In the genomic region with DNA sequence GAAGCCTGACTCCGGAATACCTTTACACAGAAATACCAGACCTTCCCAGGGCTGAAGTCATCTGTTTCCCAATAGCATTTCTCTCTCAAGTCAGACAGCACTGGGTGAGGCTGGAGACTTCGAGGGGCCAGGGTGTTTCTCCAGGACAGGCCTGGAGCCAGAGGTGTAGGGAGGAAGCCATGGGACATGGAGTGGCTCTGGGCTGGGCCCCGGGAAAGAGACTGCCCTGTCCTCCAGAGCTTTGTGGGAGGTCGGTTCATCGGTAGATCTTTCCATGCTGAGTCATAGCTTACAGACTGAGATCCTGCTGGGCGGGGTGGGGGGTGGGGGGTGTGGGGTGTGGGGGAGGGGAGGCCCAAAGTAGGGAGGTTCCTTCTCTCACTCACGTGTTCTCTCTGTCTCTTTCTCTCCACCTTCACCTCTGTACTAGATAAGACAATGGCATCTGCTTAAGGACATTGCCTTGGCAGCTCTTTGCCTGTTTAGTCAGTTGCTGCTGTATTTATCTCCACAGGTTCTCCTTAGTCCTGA, we compare ENCODE assay signal across 8 mouse cellular contexts. TPM values are rescaled to one million over a fixed set of nuclear protein-coding genes. Genes with fewer than 3 reads are reported as not detected.
DNase-seq lines count a peak whose midpoint lies in the region; ATAC-seq lines count a peak whose summit lies in the region.

No protein-coding gene starts in this region.

- peaks cover 18% of the 10 kb centered on the region for H3K4me1 ChIP-seq in liver, embryonic 11.5 days (replicated peaks; ENCODE audit: control insufficient read depth, insufficient read depth, low read length)
- peaks cover 7% of the 10 kb centered on the region for H3K4me1 ChIP-seq in stomach, embryonic 16.5 days (ENCODE audit: control insufficient read depth, insufficient read depth, low read length)

- peak; percentile 52 to 73 for DNase-seq in lung, adult 18-20 months
- no peak for DNase-seq in lung, postnatal 14 days
- DNase-seq in gastrocnemius, postnatal 14 days: peak; percentile 28
- peak; percentile 51 for DNase-seq in liver, embryonic 11.5 days (ENCODE audit: low spot score)
- no peak for DNase-seq in left cerebral cortex, adult 18-20 months (ENCODE audit: low spot score in 2 of 2)
- DNase-seq in cerebellum, adult 11 months: no peak
- DNase-seq in frontal cortex, postnatal 36 days (ENCODE audit: low spot score in 2 of 2): no peak

- H3K27ac ChIP-seq in liver, embryonic 11.5 days (ENCODE audit: low read depth, low read length): peak overlapping the region; percentile 70
- no peak overlapping the region for H3K27ac ChIP-seq in stomach, embryonic 16.5 days (ENCODE audit: low read length)

- H3K27me3 ChIP-seq in liver, embryonic 11.5 days (replicated peaks; ENCODE audit: control insufficient read depth, insufficient read depth, low read length): no peaks in the 10 kb centered on the region
- no peaks in the 10 kb centered on the region for H3K27me3 ChIP-seq in stomach, embryonic 16.5 days (ENCODE audit: control insufficient read depth, insufficient read depth, low read length)

- H3K9me3 ChIP-seq in liver, embryonic 11.5 days (ENCODE audit: control insufficient read depth, low read length): no peaks in the 10 kb centered on the region
- no peaks in the 10 kb centered on the region for H3K9me3 ChIP-seq in stomach, embryonic 16.5 days (replicated peaks; ENCODE audit: control insufficient read depth, low read length)

- ATAC-seq in liver, embryonic 11.5 days (replicated peaks; ENCODE audit: low FRiP score): peak; percentile 78
- peak; percentile 77; the same call in 1 of the 2 replicates for ATAC-seq in stomach, embryonic 16.5 days (ENCODE audit: insufficient read depth, low FRiP score)

- WGBS in liver, embryonic 11.5 days: 13% methylated on average over 7 of the region's 7 CpGs
- 12% methylated on average over 7 of the region's 7 CpGs for WGBS in stomach, embryonic 16.5 days

- 0 out of 2 replicates have a peak overlapping the region, but pooled peaks have one; percentile 48 for H3K9ac ChIP-seq in liver, embryonic 11.5 days (ENCODE audit: low read depth, low read length)
- H3K9ac ChIP-seq in stomach, embryonic 16.5 days (ENCODE audit: low read length): no peak overlapping the region

- intact Hi-C loops in gastrocnemius, postnatal 14 days (cut with DNase I; ENCODE audit: low total_unique reads): no loop called here

- no peaks in the 10 kb centered on the region for H3K36me3 ChIP-seq in liver, embryonic 11.5 days (ENCODE audit: control insufficient read depth, insufficient read depth, low read length)
- no peaks in the 10 kb centered on the region for H3K36me3 ChIP-seq in stomach, embryonic 16.5 days (ENCODE audit: control insufficient read depth, insufficient read depth, low read length)

- H3K4me3 ChIP-seq in liver, embryonic 11.5 days (ENCODE audit: low read depth, low read length): no peak overlapping the region
- H3K4me3 ChIP-seq in stomach, embryonic 16.5 days (replicated peaks; ENCODE audit: low read length): no peak overlapping the region

- H3K4me2 ChIP-seq in liver, embryonic 11.5 days: peak overlapping the region; percentile 54
- no peak overlapping the region for H3K4me2 ChIP-seq in stomach, embryonic 16.5 days (ENCODE audit: low read depth, low read length)

RNA-seq across cellular contexts. Expression of a gene that starts 27.5 kb away (rescaled TPM):
- total RNA-seq in gastrocnemius, postnatal 14 days (2021): 10 to 100 TPM; 92.5 to 98.5 TPM
- polyA plus RNA-seq in liver, embryonic 11.5 days (2014; fragmentation: Nextera tagmentation; extraction: Ambion mirVana): 17.8 and 18.0 TPM in 2 replicates
- polyA plus RNA-seq in stomach, embryonic 16.5 days (2015; fragmentation: Nextera tagmentation; extraction: Ambion mirVana): 51.7 and 55.0 TPM in 2 replicates
- 10 to 100 TPM; 19.3 to 20.1 TPM for total RNA-seq in left cerebral cortex, adult 18-20 months (2021)

RNA-seq across cellular contexts. Expression of a gene that starts 28.1 kb away (rescaled TPM):
- total RNA-seq in gastrocnemius, postnatal 14 days (2021): under 1 TPM; 0.55 to 0.84 TPM
- 2.3 and 2.4 TPM in 2 replicates for polyA plus RNA-seq in liver, embryonic 11.5 days (2014; fragmentation: Nextera tagmentation; extraction: Ambion mirVana)
- 3.1 TPM in 2 replicates for polyA plus RNA-seq in stomach, embryonic 16.5 days (2015; fragmentation: Nextera tagmentation; extraction: Ambion mirVana)
- total RNA-seq in left cerebral cortex, adult 18-20 months (2021): under 1 TPM in 1 of 2 experiments, not detected in 1; 0.49 TPM

RNA-seq across cellular contexts. Expression of a gene that starts 56.4 kb away (rescaled TPM):
- 1 to 10 TPM; 3.1 to 3.5 TPM for total RNA-seq in gastrocnemius, postnatal 14 days (2021)
- polyA plus RNA-seq in liver, embryonic 11.5 days (2014; fragmentation: Nextera tagmentation; extraction: Ambion mirVana): 9.3 and 10.9 TPM in 2 replicates
- polyA plus RNA-seq in stomach, embryonic 16.5 days (2015; fragmentation: Nextera tagmentation; extraction: Ambion mirVana): 10.5 and 11.7 TPM in 2 replicates
- total RNA-seq in left cerebral cortex, adult 18-20 months (2021): 1 to 10 TPM; 3.0 TPM

Comparison
In these comparisons a context has a peak if more than half of its experiments do, and no peak if none do; other contexts are left out.
1. DNase-seq: peak in lung, adult 18-20 months (2 of 2), gastrocnemius, postnatal 14 days (single experiment) and liver, embryonic 11.5 days (single experiment); none in lung, postnatal 14 days (single experiment), left cerebral cortex, adult 18-20 months (0 of 2), cerebellum, adult 11 months (single experiment) and frontal cortex, postnatal 36 days (0 of 2).
2. RNA of a gene that starts 27.5 kb away (total RNA-seq): 92.5 to 98.5 TPM in gastrocnemius, postnatal 14 days; 19.3 to 20.1 TPM in left cerebral cortex, adult 18-20 months; every median in the first group is over 4 times any median in the second.